Mouse (Mus musculus): ENCODE measurements at regions not wholly inside any gene's neighbourhood (a gene's known extent, or its start where the extent isn't known, plus 50 kb on each side); places are given as distances from the start of the nearest gene placed in this dataset.

GRCm38 (mm10) chr15:62812026-62812425 lies 1033.0 kb downstream of the Gsdmc2 start:
- DNase-seq (peak; percentile 74), ATAC-seq (peak; percentile 81)
- Histone ChIP-seq H3K4me3 (ENCODE audit: low read depth, low read length) (no peak overlapping the region), H3K36me3 (ENCODE audit: insufficient read depth) (no peaks in the 10 kb centered on the region), H3K27ac (ENCODE audit: low read depth, low read length) (no peak overlapping the region), H3K27me3 (ENCODE audit: insufficient read depth, low read length) (no peaks in the 10 kb centered on the region), H3K4me2 (ENCODE audit: low read depth) (no peak overlapping the region), H3K9me3 (ENCODE audit: low read length) (no peaks in the 10 kb centered on the region), H3K9ac (no peak overlapping the region), H3K4me1 (ENCODE audit: insufficient read depth) (no peaks in the 10 kb centered on the region)
- WGBS: 17% methylated on average over 2 of the region's 2 CpGs
- TF ChIP-seq CTCF (IDR thresholded peaks at IDR 0.05; ENCODE audit: low read depth): no peak

DNA sequence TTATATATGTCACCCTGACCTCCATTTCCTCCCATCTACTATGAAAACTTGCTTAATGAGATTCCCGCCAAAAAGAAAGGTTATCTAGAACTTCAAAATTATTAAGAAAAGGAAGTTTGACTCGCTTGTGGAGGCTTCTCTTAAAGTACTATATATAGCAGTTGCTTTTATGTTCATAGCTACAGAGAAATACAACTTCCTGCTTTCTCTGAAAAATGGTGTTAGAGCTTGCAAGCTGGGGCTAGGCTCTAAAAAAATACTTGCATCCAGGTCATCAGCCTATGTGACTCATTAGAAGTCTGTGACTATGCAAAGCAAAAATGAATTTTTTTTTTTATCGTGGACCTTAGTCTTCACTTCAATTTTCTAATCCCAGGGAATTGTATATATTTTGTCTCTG lies 1035.7 kb downstream of the Gsdmc2 start:
- Histone ChIP-seq H3K36me3 (ENCODE audit: insufficient read depth) (no peaks in the 10 kb centered on the region), H3K4me1 (ENCODE audit: insufficient read depth) (no peaks in the 10 kb centered on the region), H3K27me3 (ENCODE audit: insufficient read depth, low read length) (no peaks in the 10 kb centered on the region), H3K4me3 (ENCODE audit: low read depth, low read length) (no peak overlapping the region), H3K9ac (no peak overlapping the region), H3K4me2 (ENCODE audit: low read depth) (no peak overlapping the region), H3K9me3 (ENCODE audit: low read length) (no peaks in the 10 kb centered on the region), H3K27ac (ENCODE audit: low read depth, low read length) (no peak overlapping the region)
- no peak for DNase-seq
- no peak for TF ChIP-seq CTCF (IDR thresholded peaks at IDR 0.05; ENCODE audit: low read depth)
- WGBS: 85% methylated on average over 3 of the region's 3 CpGs
- no peak for ATAC-seq

DNA sequence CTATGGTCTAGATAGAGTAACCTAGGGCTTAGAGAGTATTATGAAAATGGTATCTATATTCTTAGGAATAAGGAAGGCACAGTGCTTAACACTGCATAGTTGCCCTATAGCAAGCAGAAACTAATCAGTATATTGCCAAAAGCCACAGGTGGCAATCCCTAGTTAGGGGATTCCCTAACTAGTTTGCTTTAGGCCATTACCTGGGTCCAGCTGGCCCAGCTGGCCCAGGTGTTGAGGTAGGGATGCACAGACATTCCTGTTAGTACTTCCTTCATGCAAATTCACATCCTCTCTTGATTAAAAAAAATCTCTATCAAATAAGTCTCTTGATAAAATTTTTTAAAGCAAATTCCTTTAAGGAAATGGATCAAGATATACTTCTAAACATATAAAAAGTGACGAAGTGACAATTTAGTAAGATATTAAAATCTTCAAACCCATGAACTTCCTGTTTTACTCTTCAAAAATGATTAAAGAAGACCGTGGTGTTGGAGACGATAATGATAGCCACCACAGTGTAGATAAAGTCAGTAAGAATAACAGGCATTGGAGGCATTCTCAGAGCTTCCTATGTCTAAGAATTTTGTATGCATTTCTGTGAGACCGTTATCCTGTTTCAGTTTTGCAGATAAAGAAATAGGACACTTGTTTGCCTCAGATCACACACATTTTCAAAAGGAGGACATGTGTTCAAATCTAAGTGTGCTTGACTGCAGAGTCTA lies 1036.7 kb downstream of the Gsdmc2 start:
- no peaks in the 10 kb centered on the region for H3K4me1 ChIP-seq (ENCODE audit: insufficient read depth)
- 96% methylated on average over 4 of the region's 4 CpGs for WGBS
- H3K4me2 ChIP-seq (ENCODE audit: low read depth): no peak overlapping the region
- TF ChIP-seq CTCF (IDR thresholded peaks at IDR 0.05; ENCODE audit: low read depth): no peak
- H3K9ac ChIP-seq: no peak overlapping the region
- H3K27me3 ChIP-seq (ENCODE audit: insufficient read depth, low read length): no peaks in the 10 kb centered on the region
- ATAC-seq: no peak
- H3K9me3 ChIP-seq (ENCODE audit: low read length): no peaks in the 10 kb centered on the region
- H3K27ac ChIP-seq (ENCODE audit: low read depth, low read length): no peak overlapping the region
- DNase-seq: no peak
- no peaks in the 10 kb centered on the region for H3K36me3 ChIP-seq (ENCODE audit: insufficient read depth)
- H3K4me3 ChIP-seq (ENCODE audit: low read depth, low read length): no peak overlapping the region

GRCm38 (mm10) chr15:62807364-62807763 lies 1037.6 kb downstream of the Gsdmc2 start:
- Histone ChIP-seq H3K4me1 (ENCODE audit: insufficient read depth) (no peaks in the 10 kb centered on the region), H3K27me3 (ENCODE audit: insufficient read depth, low read length) (no peaks in the 10 kb centered on the region), H3K4me3 (ENCODE audit: low read depth, low read length) (no peak overlapping the region), H3K36me3 (ENCODE audit: insufficient read depth) (no peaks in the 10 kb centered on the region), H3K9ac (no peak overlapping the region), H3K27ac (ENCODE audit: low read depth, low read length) (no peak overlapping the region), H3K9me3 (ENCODE audit: low read length) (no peaks in the 10 kb centered on the region), H3K4me2 (ENCODE audit: low read depth) (no peak overlapping the region)
- no peak for TF ChIP-seq CTCF (IDR thresholded peaks at IDR 0.05; ENCODE audit: low read depth)
- DNase-seq (no peak), ATAC-seq (no peak)
- WGBS: 67% methylated on average over 1 of the region's 1 CpGs

GRCm38 (mm10) chr15:62802770-62803169 lies 1042.2 kb downstream of the Gsdmc2 start:
- no peak for ATAC-seq
- H3K4me2 ChIP-seq (ENCODE audit: low read depth): no peak overlapping the region
- no peaks in the 10 kb centered on the region for H3K27me3 ChIP-seq (ENCODE audit: insufficient read depth, low read length)
- no peaks in the 10 kb centered on the region for H3K9me3 ChIP-seq (ENCODE audit: low read length)
- H3K36me3 ChIP-seq (ENCODE audit: insufficient read depth): no peaks in the 10 kb centered on the region
- no peak overlapping the region for H3K9ac ChIP-seq
- no peak overlapping the region for H3K4me3 ChIP-seq (ENCODE audit: low read depth, low read length)
- H3K4me1 ChIP-seq (ENCODE audit: insufficient read depth): no peaks in the 10 kb centered on the region
- H3K27ac ChIP-seq (ENCODE audit: low read depth, low read length): no peak overlapping the region
- no peak for TF ChIP-seq CTCF (IDR thresholded peaks at IDR 0.05; ENCODE audit: low read depth)
- no peak for DNase-seq

DNA sequence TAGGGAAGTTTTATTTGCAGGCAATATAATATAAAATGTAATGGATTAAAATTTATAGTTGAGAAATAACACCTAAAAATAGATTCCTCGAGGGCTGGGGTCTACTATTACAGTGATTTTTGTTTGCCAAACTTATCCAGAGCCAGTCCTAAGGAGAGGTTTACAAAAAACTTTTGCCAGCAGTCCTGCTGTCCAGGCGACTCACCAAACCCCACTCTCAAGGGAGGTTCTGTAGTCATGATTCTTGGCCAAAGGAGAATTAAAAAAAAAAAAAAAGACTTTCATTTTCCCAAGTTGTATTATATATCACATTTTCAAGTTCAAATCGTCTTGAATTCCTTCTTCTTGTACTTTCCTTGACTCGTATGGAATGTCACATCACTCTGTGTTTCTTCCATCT lies 1046.2 kb downstream of the Gsdmc2 start:
- H3K4me3 ChIP-seq (ENCODE audit: low read depth, low read length): no peak overlapping the region
- ATAC-seq (no peak), DNase-seq (no peak)
- H3K27me3 ChIP-seq (ENCODE audit: insufficient read depth, low read length): no peaks in the 10 kb centered on the region
- H3K4me2 ChIP-seq (ENCODE audit: low read depth): no peak overlapping the region
- 81% methylated on average over 4 of the region's 4 CpGs for WGBS
- H3K9ac ChIP-seq: no peak overlapping the region
- H3K9me3 ChIP-seq (ENCODE audit: low read length): no peaks in the 10 kb centered on the region
- no peaks in the 10 kb centered on the region for H3K4me1 ChIP-seq (ENCODE audit: insufficient read depth)
- no peak for TF ChIP-seq CTCF (IDR thresholded peaks at IDR 0.05; ENCODE audit: low read depth)
- H3K36me3 ChIP-seq (ENCODE audit: insufficient read depth): no peaks in the 10 kb centered on the region
- no peak overlapping the region for H3K27ac ChIP-seq (ENCODE audit: low read depth, low read length)

DNA sequence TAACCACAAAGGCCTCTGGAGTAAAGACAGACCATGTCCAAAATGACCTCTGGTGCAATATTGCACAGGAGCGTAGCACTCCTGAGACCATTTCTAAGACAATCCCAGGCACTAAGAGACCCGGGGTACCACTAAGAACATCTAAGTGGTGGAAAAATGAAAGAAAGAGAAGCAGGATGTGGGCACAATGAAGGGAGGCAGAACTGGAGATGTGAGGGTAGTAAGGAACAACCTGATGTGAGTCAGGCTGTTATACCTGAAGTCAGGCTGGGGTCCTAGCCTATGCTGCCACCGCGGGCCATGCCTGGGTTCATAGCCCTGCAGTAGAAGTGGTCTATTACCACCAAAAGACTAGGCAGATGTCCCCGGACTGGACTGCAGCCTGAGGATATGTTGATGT lies 1051.4 kb downstream of the Gsdmc2 start:
- no peak for DNase-seq
- Histone ChIP-seq H3K27me3 (ENCODE audit: insufficient read depth, low read length) (no peaks in the 10 kb centered on the region), H3K9me3 (ENCODE audit: low read length) (no peaks in the 10 kb centered on the region), H3K4me1 (ENCODE audit: insufficient read depth) (no peaks in the 10 kb centered on the region), H3K36me3 (ENCODE audit: insufficient read depth) (no peaks in the 10 kb centered on the region), H3K4me2 (ENCODE audit: low read depth) (no peak overlapping the region), H3K9ac (no peak overlapping the region), H3K4me3 (ENCODE audit: low read depth, low read length) (no peak overlapping the region), H3K27ac (ENCODE audit: low read depth, low read length) (no peak overlapping the region)
- no peak for TF ChIP-seq CTCF (IDR thresholded peaks at IDR 0.05; ENCODE audit: low read depth)
- ATAC-seq: no peak
- WGBS: 96% methylated on average over 5 of the region's 5 CpGs
